Mouse (Mus musculus): ENCODE results near the gene Ampd3.

DNA sequence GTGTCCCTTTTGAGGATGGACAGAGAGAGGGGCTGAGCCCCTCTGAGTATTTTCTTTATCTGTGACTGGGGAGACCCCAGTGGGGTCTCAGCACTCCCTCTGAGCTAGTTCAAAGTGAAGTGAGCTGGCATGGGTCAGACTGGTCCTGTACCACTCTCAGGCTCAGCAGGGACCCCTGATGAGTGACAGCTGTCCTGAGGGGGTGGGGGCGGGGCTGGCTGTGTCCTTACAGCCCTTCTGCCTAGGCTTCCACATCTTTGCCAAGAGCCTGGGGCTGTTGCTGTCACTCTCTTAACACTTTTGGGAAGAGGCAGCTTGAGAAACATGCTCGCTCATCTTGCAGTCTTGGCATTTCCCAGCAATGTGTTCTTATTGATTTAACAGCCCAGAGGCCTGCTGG, 27.8 kb upstream of the Ampd3 start:
- no peak for TF ChIP-seq GATA1 (IDR thresholded peaks at IDR 0.05; ENCODE audit: low read length)
- no peak for TF ChIP-seq TAL1 (IDR thresholded peaks at IDR 0.05; ENCODE audit: low read length)

Measured in erythroblast, embryonic 14.5 days (primary cell).